Mouse (Mus musculus) kidney, postnatal 0 days (tissue): ENCODE data around the gene Pank1. TPM values are rescaled to one million over a fixed set of nuclear protein-coding genes. Genes with fewer than 3 reads are reported as not detected.

Experiments
- ATAC-seq: fragments of 200-750 bp; cut with Nextera tagmentation; replicated peaks from 2 replicates; pipeline ENCODE4 v1.8.0; 2017; ENCODE audit warnings: low read depth, moderate number of reproducible peaks, moderate TSS enrichment, moderate library complexity; ENCODE audit not compliant: low FRiP score
- DNase-seq: peaks from one replicate; pipeline ENCODE4 v3.0.0-alpha.2; 2016; ENCODE audit warnings: low spot score
- H3K27ac ChIP-seq: fragments of 300-500 bp; sonication (generic); 2 replicates; pipeline ENCODE4 v1.5.1; 2014; ENCODE audit warnings: mild to moderate bottlenecking
- H3K27me3 ChIP-seq: fragments of 300-500 bp; sonication (generic); 2 replicates; pipeline ENCODE4 v1.6.1; 2014; ENCODE audit warnings: low read length, mixed read lengths; ENCODE audit not compliant: insufficient read depth
- H3K36me3 ChIP-seq: fragments of 300-500 bp; sonication (generic); 2 replicates; pipeline ENCODE4 v1.6.1; 2014; ENCODE audit warnings: low read length, mixed read lengths; ENCODE audit not compliant: insufficient read depth
- H3K4me1 ChIP-seq: fragments of 300-500 bp; sonication (generic); replicated peaks from 2 replicates; pipeline ENCODE4 v1.6.1; 2014; ENCODE audit warnings: antibody characterized with exemption, low read length, mixed read lengths; ENCODE audit not compliant: insufficient read depth
- H3K4me2 ChIP-seq: fragments of 300-500 bp; sonication (generic); 2 replicates; pipeline ENCODE4 v1.6.1; 2014; ENCODE audit warnings: mild to moderate bottlenecking, low read length, moderate library complexity, mixed read lengths
- H3K4me3 ChIP-seq: fragments of 300-500 bp; sonication (generic); replicated peaks from 2 replicates; pipeline ENCODE4 v1.5.1; 2014; ENCODE audit warnings: low read depth, low read length
- H3K9ac ChIP-seq: fragments of 300-500 bp; sonication (generic); 2 replicates; pipeline ENCODE4 v1.6.1; 2014; ENCODE audit warnings: low read depth, low read length
- H3K9me3 ChIP-seq: fragments of 300-500 bp; sonication (generic); replicated peaks from 2 replicates; pipeline ENCODE4 v1.6.1; 2016; ENCODE audit warnings: low read length, inconsistent platforms, mixed read lengths
- CTCF ChIP-seq: IDR thresholded peaks from 2 replicates; pipeline ENCODE4 v1.5.1; 2016; ENCODE audit warnings: antibody characterized with exemption, low read depth, mild to moderate bottlenecking, moderate library complexity
- WGBS: fragments of 180-500 bp; shearing (Covaris S2); extraction: QIAGEN DNeasy Blood & Tissue Kit; methylation state at CpG from one replicate; pipeline ENCODE4 v1.1.7; 2014; 5-methylcytosine and 5-hydroxymethylcytosine counted together
- polyA plus RNA-seq: library from polyadenylated mRNA; unstranded; fragments of >200 nt; fragmentation: Nextera tagmentation; extraction: Ambion mirVana; gene quantifications from 2 replicates; pipeline ENCODE4 v1.2.1, GENCODE M21; 2015

Pank1 gene
- polyA plus RNA-seq, 1 experiment from 2014 or later, result 13.2 TPM

GRCm38 (mm10) chr19:34898941-34899340, 19.7 kb upstream of the Pank1 start:
- Histone ChIP-seq H3K27ac (no peak overlapping the region), H3K9me3 (no peaks in the 10 kb centered on the region), H3K4me3 (no peak overlapping the region), H3K4me1 (no peaks in the 10 kb centered on the region), H3K9ac (no peak overlapping the region), H3K36me3 (no peaks in the 10 kb centered on the region), H3K4me2 (no peak overlapping the region), H3K27me3 (no peaks in the 10 kb centered on the region)
- ATAC-seq (no peak), DNase-seq (no peak)
- 85% methylated on average over 4 of the region's 4 CpGs for WGBS
- no peak for TF ChIP-seq CTCF

- no peaks in the 10 kb centered on the region for H3K27me3 ChIP-seq
- no peaks in the 10 kb centered on the region for H3K4me1 ChIP-seq
- no peaks in the 10 kb centered on the region for H3K9me3 ChIP-seq
- TF ChIP-seq CTCF, result no peak
- DNase-seq (no peak), ATAC-seq (no peak)
- H3K27ac ChIP-seq, result no peak overlapping the region
- no peak overlapping the region for H3K9ac ChIP-seq
- 92% methylated on average over 15 of the region's 15 CpGs for WGBS
- no peak overlapping the region for H3K4me3 ChIP-seq
- H3K36me3 ChIP-seq, result no peaks in the 10 kb centered on the region
- no peak overlapping the region for H3K4me2 ChIP-seq
Measured at GRCm38 (mm10) chr19:34897082-34897965, 18.1 kb upstream of the Pank1 start.

- no peaks in the 10 kb centered on the region for H3K9me3 ChIP-seq
- H3K4me2 ChIP-seq, result no peak overlapping the region
- 77% methylated on average over 4 of the region's 4 CpGs for WGBS
- H3K4me3 ChIP-seq, result no peak overlapping the region
- no peaks in the 10 kb centered on the region for H3K27me3 ChIP-seq
- no peaks in the 10 kb centered on the region for H3K4me1 ChIP-seq
- DNase-seq (no peak), ATAC-seq (no peak)
- no peak for TF ChIP-seq CTCF
- no peak overlapping the region for H3K27ac ChIP-seq
- H3K36me3 ChIP-seq, result no peaks in the 10 kb centered on the region
- H3K9ac ChIP-seq, result no peak overlapping the region
Measured at GRCm38 (mm10) chr19:34895082-34895481, 15.8 kb upstream of the Pank1 start.

DNA sequence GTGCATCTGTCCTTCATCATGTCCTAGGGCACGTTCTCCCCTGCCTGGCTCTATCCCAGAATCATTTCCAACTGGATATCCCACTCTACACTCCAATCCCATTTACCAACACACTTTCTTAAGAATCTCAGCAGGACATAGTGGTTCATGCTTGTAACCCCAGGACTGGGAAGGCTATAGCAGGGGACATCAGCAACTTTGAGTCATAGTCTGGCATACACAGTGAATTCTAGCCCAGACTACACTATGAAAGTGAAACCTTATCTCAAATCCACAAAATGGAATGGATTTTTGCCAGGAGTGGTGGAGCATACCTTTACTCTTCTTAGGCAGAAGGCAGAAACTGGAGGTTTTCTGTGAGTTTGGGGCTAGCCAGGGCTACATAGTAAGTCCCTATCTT, 12.3 kb upstream of the Pank1 start:
- no peak for ATAC-seq
- Histone ChIP-seq H3K27ac (no peak overlapping the region), H3K27me3 (no peaks in the 10 kb centered on the region), H3K9me3 (no peaks in the 10 kb centered on the region), H3K9ac (no peak overlapping the region), H3K4me3 (no peak overlapping the region), H3K36me3 (no peaks in the 10 kb centered on the region), H3K4me2 (no peak overlapping the region), H3K4me1 (no peaks in the 10 kb centered on the region)
- DNase-seq, result no peak
- no peak for TF ChIP-seq CTCF
- 82% methylated on average over 1 of the region's 1 CpGs for WGBS

DNA sequence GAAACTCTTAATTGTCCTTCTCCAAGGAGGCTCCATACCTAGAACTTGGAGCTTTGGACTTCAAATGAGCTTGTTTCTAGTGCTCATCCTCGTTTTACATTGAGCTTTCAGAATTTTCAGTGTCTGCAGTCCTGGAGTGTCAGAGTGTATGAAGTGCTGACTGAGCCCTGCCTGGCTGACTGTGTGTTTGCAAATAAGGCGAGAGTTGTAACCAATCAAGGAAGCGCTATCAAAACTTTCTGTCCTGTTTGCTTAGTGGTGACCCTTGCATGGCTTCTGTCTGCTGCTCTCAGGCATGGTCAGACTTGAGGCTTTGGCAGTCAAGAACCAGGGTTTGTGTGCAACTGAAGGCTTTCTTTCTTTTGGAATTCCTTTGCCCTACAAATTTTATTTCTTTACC, 11.7 kb upstream of the Pank1 start:
- Histone ChIP-seq H3K4me1 (no peaks in the 10 kb centered on the region), H3K27ac (no peak overlapping the region), H3K36me3 (no peaks in the 10 kb centered on the region), H3K9me3 (no peaks in the 10 kb centered on the region), H3K9ac (no peak overlapping the region), H3K4me3 (no peak overlapping the region), H3K4me2 (no peak overlapping the region), H3K27me3 (no peaks in the 10 kb centered on the region)
- no peak for TF ChIP-seq CTCF
- no peak for ATAC-seq
- DNase-seq, result no peak
- 56% methylated on average over 3 of the region's 3 CpGs for WGBS

DNA sequence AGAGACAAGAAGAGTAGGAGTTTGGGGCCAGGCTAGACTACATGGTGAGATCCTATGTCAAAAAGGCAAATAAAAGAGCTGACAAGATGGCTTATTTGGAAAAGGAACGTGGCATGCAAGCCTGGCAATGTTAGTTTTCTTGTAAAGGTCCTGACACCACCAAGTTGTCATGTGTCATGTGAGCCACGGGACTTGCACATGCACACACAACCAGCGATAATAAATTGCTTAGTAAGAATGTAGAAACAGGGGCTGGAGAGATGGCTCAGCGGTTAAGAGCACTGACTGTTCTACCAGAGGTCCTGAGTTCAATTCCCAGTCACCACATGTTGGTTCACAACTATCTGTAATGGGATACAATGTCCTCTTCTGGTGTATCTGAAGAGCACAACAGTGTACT, 7.1 kb upstream of the Pank1 start:
- no peaks in the 10 kb centered on the region for H3K27me3 ChIP-seq
- no peak for TF ChIP-seq CTCF
- H3K9ac ChIP-seq, result no peak overlapping the region
- no peaks in the 10 kb centered on the region for H3K9me3 ChIP-seq
- no peak overlapping the region for H3K4me3 ChIP-seq
- WGBS, result 69% methylated on average over 4 of the region's 4 CpGs
- no peaks in the 10 kb centered on the region for H3K4me1 ChIP-seq
- H3K27ac ChIP-seq, result no peak overlapping the region
- ATAC-seq (no peak), DNase-seq (no peak)
- H3K4me2 ChIP-seq, result no peak overlapping the region
- H3K36me3 ChIP-seq, result no peaks in the 10 kb centered on the region
